Mouse (Mus musculus) ES-CJ7 (cell line): Measurements from ENCODE around the gene Pkp4.

Experiments
- DNase-seq: peaks from one replicate; pipeline ENCODE4 v3.0.0; 2011; ENCODE audit warnings: low read depth, low spot score

Gene Pkp4

GRCm38 (mm10) chr2:59184107-59185064 is 23.7 kb downstream of the Pkp4 start:
- no peak for DNase-seq

GRCm38 (mm10) chr2:59186122-59186521 is 25.5 kb downstream of the Pkp4 start:
- DNase-seq = no peak

GRCm38 (mm10) chr2:59186966-59187365 is 26.3 kb downstream of the Pkp4 start:
- peak; percentile 43 for DNase-seq

GRCm38 (mm10) chr2:59188306-59188705 is 27.7 kb downstream of the Pkp4 start:
- no peak for DNase-seq

GRCm38 (mm10) chr2:59189661-59190185 is 29.1 kb downstream of the Pkp4 start:
- no peak for DNase-seq

GRCm38 (mm10) chr2:59190186-59190585 is 29.5 kb downstream of the Pkp4 start:
- DNase-seq = no peak

GRCm38 (mm10) chr2:59191466-59191865 is 30.8 kb downstream of the Pkp4 start:
- DNase-seq = no peak

- DNase-seq = no peak
Measured at GRCm38 (mm10) chr2:59193117-59193516, 32.5 kb downstream of the Pkp4 start.

- DNase-seq = peak; percentile 69
Measured at GRCm38 (mm10) chr2:59197156-59197555, 36.5 kb downstream of the Pkp4 start.

GRCm38 (mm10) chr2:59199476-59199976 is 38.9 kb downstream of the Pkp4 start:
- peak; percentile 26 for DNase-seq

- no peak for DNase-seq
Measured at GRCm38 (mm10) chr2:59200511-59200910, 39.9 kb downstream of the Pkp4 start.

GRCm38 (mm10) chr2:59202930-59203329 is 42.3 kb downstream of the Pkp4 start:
- no peak for DNase-seq

GRCm38 (mm10) chr2:59203627-59204425 is 43.2 kb downstream of the Pkp4 start:
- DNase-seq = no peak

- no peak for DNase-seq
Measured at GRCm38 (mm10) chr2:59205092-59205491, 44.4 kb downstream of the Pkp4 start.

- no peak for DNase-seq
Measured at GRCm38 (mm10) chr2:59206190-59206589, 45.5 kb downstream of the Pkp4 start.

- no peak for DNase-seq
Measured at GRCm38 (mm10) chr2:59207240-59207639, 46.6 kb downstream of the Pkp4 start.

- no peak for DNase-seq
Measured at GRCm38 (mm10) chr2:59207725-59208124, 47.1 kb downstream of the Pkp4 start.

GRCm38 (mm10) chr2:59208276-59208675 is 47.6 kb downstream of the Pkp4 start:
- no peak for DNase-seq

GRCm38 (mm10) chr2:59211051-59211450 is 50.4 kb downstream of the Pkp4 start:
- DNase-seq = no peak

GRCm38 (mm10) chr2:59212430-59212829 is 51.8 kb downstream of the Pkp4 start:
- DNase-seq = no peak

GRCm38 (mm10) chr2:59212846-59213245 is 52.2 kb downstream of the Pkp4 start:
- no peak for DNase-seq

- DNase-seq = no peak
Measured at GRCm38 (mm10) chr2:59217931-59218330, 57.3 kb downstream of the Pkp4 start.
